Mouse (Mus musculus) olfactory bulb, adult 2 months (tissue): ENCODE measurements around the gene Ankrd44.

Experiments
- CTCF ChIP-seq: fragments of 200-500 bp; IDR thresholded peaks from 2 replicates; pipeline ENCODE4 v1.5.1; 2012; ENCODE audit warnings: low read depth, mild to moderate bottlenecking, low read length, moderate library complexity; ENCODE audit not compliant: insufficient read depth
- POLR2A ChIP-seq: fragments of 200-500 bp; IDR thresholded peaks from 2 replicates; pipeline ENCODE4 v1.6.1; 2012; ENCODE audit warnings: mild to moderate bottlenecking, low read depth, low read length, moderate library complexity; ENCODE audit not compliant: insufficient read depth

DNA sequence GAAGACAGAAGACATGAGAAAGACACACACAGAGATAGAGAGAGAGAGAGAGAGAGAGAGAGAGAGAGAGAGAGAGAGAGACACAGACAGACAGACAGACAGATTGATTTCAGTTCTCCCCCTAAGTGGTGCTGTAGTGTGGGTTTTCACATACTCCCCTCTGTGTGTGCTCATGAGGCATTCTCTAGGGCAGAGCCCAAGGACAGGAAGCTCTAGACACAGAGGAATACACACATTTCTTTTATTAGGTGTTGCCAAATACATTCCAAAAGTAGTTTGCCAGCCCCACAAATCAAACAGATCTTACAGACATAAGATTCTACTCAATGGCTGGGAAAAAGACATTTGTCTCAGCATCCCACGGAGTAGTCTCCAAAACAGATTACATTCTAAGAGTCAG is 126.8 kb downstream of the Ankrd44 start:
- TF ChIP-seq POLR2A (no peak), CTCF (no peak)
